Mouse (Mus musculus): Measurements from ENCODE around the gene Trappc2l. TPM values are rescaled to one million over a fixed set of nuclear protein-coding genes. Genes with fewer than 3 reads are reported as not detected.

The Trappc2l gene
- polyA plus RNA-seq (2015; fragmentation: Nextera tagmentation; extraction: Ambion mirVana) = 125 and 146 TPM in 2 replicates

DNA sequence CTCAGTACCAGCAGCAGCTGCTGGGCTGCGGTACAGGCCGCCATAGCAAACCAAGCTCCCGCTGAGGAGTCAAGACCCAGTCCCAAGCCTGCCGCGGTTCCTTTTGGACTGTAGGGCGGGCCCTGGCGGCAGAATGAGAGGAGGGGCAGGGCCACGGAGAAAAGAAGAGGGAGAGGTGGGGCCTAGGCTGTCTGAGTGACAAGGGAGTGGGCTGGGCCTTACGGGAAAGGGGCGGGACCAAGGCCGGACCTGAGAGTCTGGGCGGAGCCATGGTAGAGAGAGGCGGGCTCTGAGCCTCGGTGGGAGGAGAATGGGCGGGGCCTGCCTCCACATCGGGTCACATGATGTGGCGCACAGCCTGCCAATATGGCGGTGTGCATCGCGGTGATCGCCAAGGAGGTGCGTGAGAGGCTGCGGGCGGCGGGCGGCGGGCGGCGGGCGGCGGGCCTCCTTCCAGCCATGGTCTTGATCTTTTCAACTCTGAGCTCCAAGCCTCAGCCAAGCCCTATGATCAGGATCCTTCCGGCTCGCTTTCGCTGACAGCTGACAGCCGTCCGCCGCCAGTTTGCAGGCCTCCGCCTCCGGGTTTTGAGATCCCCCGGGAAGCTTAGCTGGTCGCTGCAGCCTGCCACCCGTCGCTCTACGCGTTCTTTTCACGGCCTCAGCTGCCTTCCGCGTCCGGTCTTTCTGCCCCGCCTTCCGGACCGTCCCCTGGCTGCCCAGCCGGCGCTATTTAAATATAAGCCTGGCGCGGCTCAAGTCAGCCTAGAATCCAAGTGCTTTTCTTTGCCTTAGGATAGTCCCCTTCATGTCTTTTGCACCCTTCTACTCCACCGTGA, at the start of gene Trappc2l, which contains the start of gene Galns:
TSS of gene Trappc2l (plus strand) at position 346 of the 839 bp plus-strand sequence.
TSS of gene Galns (minus strand) at position 169 of the 839 bp plus-strand sequence.

DNA sequence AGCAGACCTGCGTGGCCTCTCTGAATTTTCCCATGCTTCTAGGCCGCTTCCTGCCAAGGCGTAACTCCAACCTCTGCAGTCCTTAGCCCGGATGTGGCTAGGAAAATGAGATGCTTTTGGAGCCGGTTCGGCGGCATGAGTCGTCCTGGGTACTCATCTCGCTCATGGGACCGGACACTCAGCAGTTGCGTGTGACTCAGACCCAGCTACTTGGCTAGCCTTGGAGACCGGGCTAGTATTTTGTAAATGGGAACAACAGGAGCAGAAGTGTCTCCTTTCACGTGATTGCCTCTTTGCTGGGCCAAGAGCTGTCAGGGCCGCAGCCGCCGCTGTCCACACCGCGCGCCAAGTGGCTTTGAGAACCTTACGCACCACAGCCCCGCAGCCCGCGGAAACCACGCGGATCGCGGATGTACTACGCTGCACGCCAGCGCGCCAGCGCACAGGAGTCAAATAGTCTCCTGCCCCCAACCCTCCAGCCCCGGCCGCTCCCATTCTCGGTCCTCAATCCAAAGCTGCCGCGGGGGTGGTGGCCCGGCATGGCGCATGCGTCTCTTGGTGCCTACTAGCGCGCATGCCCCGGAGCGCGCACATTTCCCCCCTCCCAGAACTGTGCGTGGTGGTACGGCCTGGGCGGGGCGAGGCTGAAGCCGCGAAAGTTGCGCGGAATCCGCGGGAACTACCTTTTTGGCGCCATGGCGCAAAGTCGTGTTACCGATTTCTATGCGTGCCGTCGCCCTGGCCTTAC, 43.9 kb upstream of the Trappc2l start, which contains the start of gene Cdt1:
TSS of gene Cdt1 (plus strand) at position 655 of the 748 bp plus-strand sequence.

DNA sequence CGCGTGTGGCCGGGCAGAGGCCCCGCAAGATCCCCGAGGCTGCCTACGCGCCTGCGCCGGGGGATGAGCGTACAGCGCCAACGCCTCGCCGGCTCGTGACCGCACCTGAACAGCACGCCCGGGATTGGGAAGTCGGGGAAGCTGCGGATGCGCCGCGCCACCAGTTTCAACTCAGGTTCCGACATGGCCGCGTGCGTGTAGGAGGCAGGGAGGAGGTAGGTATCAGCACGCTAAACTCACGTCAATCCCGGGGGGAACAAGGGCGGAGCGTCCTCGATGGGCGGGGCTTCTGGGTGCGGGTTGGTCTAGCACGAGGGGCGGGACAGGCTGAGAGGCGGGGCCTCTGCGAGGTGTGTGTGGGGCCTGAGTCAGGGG, 34.8 kb upstream of the Trappc2l start, which contains the start of gene Aprt:
TSS of gene Aprt (minus strand) at position 262 of the 375 bp plus-strand sequence.

DNA sequence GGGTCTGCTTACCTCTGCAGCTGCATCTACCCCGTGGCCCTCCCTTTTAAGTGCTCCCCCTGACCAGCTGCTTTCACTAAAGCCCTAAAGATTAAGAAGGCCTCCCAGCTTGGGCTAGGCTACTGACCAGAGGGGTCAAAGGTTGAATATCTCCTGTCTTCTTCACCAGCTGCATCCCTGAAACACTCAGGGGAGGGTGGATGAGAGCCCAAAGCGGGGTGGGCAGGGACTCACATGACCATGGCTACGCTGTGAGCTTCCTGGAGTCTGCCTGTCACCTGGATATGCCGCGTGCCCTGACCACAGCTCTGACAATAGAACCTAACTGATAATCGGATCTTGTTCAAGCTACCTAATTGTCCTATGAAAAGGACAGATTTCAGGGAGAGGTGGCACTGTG, 11.3 kb downstream of the Trappc2l start, which contains the start of gene Pabpn1l:
TSS of gene Pabpn1l (minus strand) at position 13 of the 400 bp plus-strand sequence.

Small RNA genes lying within 50 kb of the gene (microRNA-seq; reads per million reads assigned to microRNA genes)
- not detected for gene Mir6396

Other genes with a start within 250 kb of the Trappc2l start
- gene Zc3h18, start 235.0 kb upstream of the Trappc2l start, polyA plus RNA-seq (2015; fragmentation: Nextera tagmentation; extraction: Ambion mirVana) = 21.4 and 22.8 TPM in 2 replicates
- 0.22 TPM in 1 of 2 replicates, not detected in the other for gene Il17c, start 189.6 kb upstream of the Trappc2l start, polyA plus RNA-seq (2015; fragmentation: Nextera tagmentation; extraction: Ambion mirVana)
- gene Cyba, start 178.7 kb upstream of the Trappc2l start, polyA plus RNA-seq (2015; fragmentation: Nextera tagmentation; extraction: Ambion mirVana) = 57.8 and 77.0 TPM in 2 replicates
- gene Mvd, start 168.2 kb upstream of the Trappc2l start, polyA plus RNA-seq (2015; fragmentation: Nextera tagmentation; extraction: Ambion mirVana) = 67.8 and 69.0 TPM in 2 replicates
- gene Snai3, start 150.9 kb upstream of the Trappc2l start, polyA plus RNA-seq (2015; fragmentation: Nextera tagmentation; extraction: Ambion mirVana) = not detected in 2 replicates
- 28.1 and 29.9 TPM in 2 replicates for gene Rnf166, start 135.6 kb upstream of the Trappc2l start, polyA plus RNA-seq (2015; fragmentation: Nextera tagmentation; extraction: Ambion mirVana)
- gene Ctu2, start 135.5 kb upstream of the Trappc2l start, polyA plus RNA-seq (2015; fragmentation: Nextera tagmentation; extraction: Ambion mirVana) = 84.8 and 91.5 TPM in 2 replicates
- 1.5 and 2.1 TPM in 2 replicates for gene Piezo1, start 60.3 kb upstream of the Trappc2l start, polyA plus RNA-seq (2015; fragmentation: Nextera tagmentation; extraction: Ambion mirVana)
- 7.2 and 7.4 TPM in 2 replicates for gene Cdt1, start 43.6 kb upstream of the Trappc2l start, polyA plus RNA-seq (2015; fragmentation: Nextera tagmentation; extraction: Ambion mirVana)
- gene Aprt, start 34.7 kb upstream of the Trappc2l start, polyA plus RNA-seq (2015; fragmentation: Nextera tagmentation; extraction: Ambion mirVana) = 199 and 204 TPM in 2 replicates
- gene Galns, start 177 bp upstream of the Trappc2l start, polyA plus RNA-seq (2015; fragmentation: Nextera tagmentation; extraction: Ambion mirVana) = 8.8 and 8.9 TPM in 2 replicates
- gene Pabpn1l, start 11.1 kb downstream of the Trappc2l start, polyA plus RNA-seq (2015; fragmentation: Nextera tagmentation; extraction: Ambion mirVana) = not detected in 2 replicates
- 8.8 and 10.2 TPM in 2 replicates for gene Cbfa2t3, start 87.5 kb downstream of the Trappc2l start, polyA plus RNA-seq (2015; fragmentation: Nextera tagmentation; extraction: Ambion mirVana)
- 17.4 and 18.5 TPM in 2 replicates for gene Acsf3, start 163.8 kb downstream of the Trappc2l start, polyA plus RNA-seq (2015; fragmentation: Nextera tagmentation; extraction: Ambion mirVana)
- gene Cdh15, start 236.3 kb downstream of the Trappc2l start, polyA plus RNA-seq (2015; fragmentation: Nextera tagmentation; extraction: Ambion mirVana) = 2.5 and 2.7 TPM in 2 replicates

Data from neural tube, postnatal 0 days (tissue).